Mouse (Mus musculus): Measurements from ENCODE around the gene Mtcl1.

GRCm38 (mm10) chr17:66496589-66496988 is 47.0 kb upstream of the Mtcl1 start:
- TF ChIP-seq POLR2A (IDR thresholded peaks at IDR 0.05; ENCODE audit: insufficient read depth, low read depth, low read length): no peak
- TF ChIP-seq CTCF (IDR thresholded peaks at IDR 0.05): no peak

All from heart, adult 2 months (tissue).